Mouse (Mus musculus): ENCODE results near the gene Gpx4. TPM values are rescaled to one million over a fixed set of nuclear protein-coding genes. Genes with fewer than 3 reads are reported as not detected.
A peak's percentile ranks its signal among the peaks of the same experiment; 100 is the strongest.

The Gpx4 gene
- polyA plus RNA-seq, 1 experiment from 2014 or later: 1,519 TPM

DNA sequence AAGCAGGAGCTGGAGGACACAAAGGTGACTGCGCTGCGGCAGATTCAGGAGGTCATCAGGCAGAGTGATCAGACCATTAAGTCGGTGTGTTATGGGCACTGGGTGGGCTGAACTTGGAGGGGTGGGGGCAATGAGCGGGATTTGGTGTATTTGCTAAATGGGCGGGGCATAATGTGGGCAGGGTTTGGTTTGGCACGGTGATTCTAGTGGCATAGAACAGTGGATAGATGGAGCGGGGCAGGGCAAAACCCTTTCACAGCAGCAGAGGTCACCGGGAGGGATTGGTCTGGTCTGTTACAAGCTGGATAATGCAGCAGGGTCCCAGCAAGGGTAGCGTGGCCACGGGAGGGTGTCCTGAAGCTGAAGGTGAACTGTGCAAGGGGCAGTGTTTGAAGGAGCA is 21.5 kb upstream of the Gpx4 start:
- WGBS: 62% methylated on average over 10 of the region's 10 CpGs

DNA sequence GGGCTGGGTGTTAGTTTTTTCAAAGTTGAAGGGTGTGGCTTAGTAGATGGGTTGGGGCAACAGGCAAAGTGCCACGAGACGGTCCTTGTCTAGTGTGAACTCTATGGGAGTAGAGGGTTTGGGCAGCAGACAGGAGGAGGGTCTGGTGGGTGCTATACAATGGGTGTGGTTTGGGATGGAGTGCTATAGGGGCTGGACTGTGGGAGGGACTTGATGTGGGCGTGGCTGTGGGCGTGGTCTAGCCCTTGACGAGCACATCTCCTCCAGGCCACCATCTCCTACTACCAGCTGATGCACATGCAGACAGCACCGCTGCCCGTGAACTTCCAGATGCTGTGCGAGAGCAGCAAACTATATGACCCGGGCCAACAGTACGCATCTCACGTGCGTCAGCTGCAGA is 21.1 kb upstream of the Gpx4 start:
- WGBS: 53% methylated on average over 12 of the region's 12 CpGs
- no peak overlapping the region for H3K27ac ChIP-seq (ENCODE audit: low read depth, low read length)
- H3K27me3 ChIP-seq (replicated peaks; ENCODE audit: control insufficient read depth, insufficient read depth, low read length): no peaks in the 10 kb centered on the region
- H3K9me3 ChIP-seq (ENCODE audit: control insufficient read depth): no peaks in the 10 kb centered on the region
- no peak overlapping the region for H3K4me2 ChIP-seq (replicated peaks; ENCODE audit: low read depth)
- H3K36me3 ChIP-seq (ENCODE audit: control insufficient read depth, insufficient read depth): no peaks in the 10 kb centered on the region
- 0 out of 2 replicates have a peak, but pooled peaks cover 3% of the 10 kb centered on the region for H3K4me1 ChIP-seq (replicated peaks; ENCODE audit: control insufficient read depth, insufficient read depth, low read length)
- no peak for TF ChIP-seq CTCF (IDR thresholded peaks at IDR 0.05; ENCODE audit: low read depth)
- ATAC-seq: no peak
- H3K9ac ChIP-seq (ENCODE audit: low read depth, low read length): no peak overlapping the region
- no peak overlapping the region for H3K4me3 ChIP-seq (ENCODE audit: low read depth, low read length)

More for the DNA sequence above, 21.5 kb upstream of the Gpx4 start:
- TF ChIP-seq CTCF (IDR thresholded peaks at IDR 0.05; ENCODE audit: low read depth): no peak
- H3K9ac ChIP-seq (ENCODE audit: low read depth, low read length): no peak overlapping the region
- H3K4me2 ChIP-seq (replicated peaks; ENCODE audit: low read depth): no peak overlapping the region
- no peak overlapping the region for H3K27ac ChIP-seq (ENCODE audit: low read depth, low read length)
- H3K36me3 ChIP-seq (ENCODE audit: control insufficient read depth, insufficient read depth): no peaks in the 10 kb centered on the region
- no peaks in the 10 kb centered on the region for H3K9me3 ChIP-seq (ENCODE audit: control insufficient read depth)
- no peaks in the 10 kb centered on the region for H3K27me3 ChIP-seq (replicated peaks; ENCODE audit: control insufficient read depth, insufficient read depth, low read length)
- no peak overlapping the region for H3K4me3 ChIP-seq (ENCODE audit: low read depth, low read length)
- 0 out of 2 replicates have a peak, but pooled peaks cover 3% of the 10 kb centered on the region for H3K4me1 ChIP-seq (replicated peaks; ENCODE audit: control insufficient read depth, insufficient read depth, low read length)
- ATAC-seq: no peak

DNA sequence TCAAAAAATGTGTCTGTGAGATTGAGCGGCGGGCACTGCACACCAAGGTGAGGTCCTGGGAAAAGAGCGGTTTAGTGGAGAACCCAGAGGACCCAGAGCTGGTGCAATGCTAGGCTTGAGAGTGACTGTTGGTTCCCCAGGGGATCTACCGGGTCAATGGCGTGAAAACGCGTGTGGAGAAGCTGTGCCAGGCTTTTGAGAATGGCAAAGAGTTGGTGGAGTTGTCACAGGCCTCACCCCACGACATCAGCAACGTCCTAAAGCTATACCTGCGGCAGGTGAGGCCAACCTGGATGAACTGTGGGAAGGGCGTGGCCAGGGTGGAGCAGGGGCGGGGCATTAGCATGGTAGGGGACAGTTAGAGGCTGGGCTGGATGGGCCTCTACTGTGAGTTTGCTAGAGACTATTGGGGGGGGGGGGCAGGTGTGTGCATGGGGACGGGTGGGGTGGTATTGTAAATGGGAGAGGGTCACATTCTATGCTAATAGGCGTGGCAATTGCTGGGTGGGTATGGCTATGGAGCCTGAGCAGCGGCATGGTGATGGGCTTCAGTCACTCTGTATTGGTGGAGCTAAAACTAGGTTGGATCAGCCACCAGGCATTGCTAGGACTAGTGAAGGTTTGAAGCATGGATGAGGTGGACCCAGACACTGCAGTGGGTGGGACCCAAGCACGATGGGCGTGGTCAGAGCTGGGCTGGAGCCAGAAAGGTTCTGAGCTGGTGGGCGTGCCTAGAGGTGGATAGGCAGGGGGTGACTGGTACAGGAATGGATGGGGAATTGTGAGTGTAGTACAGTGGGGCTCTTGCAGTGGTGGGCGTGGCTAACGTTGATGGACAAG is 19.1 kb upstream of the Gpx4 start:
- no peaks in the 10 kb centered on the region for H3K9me3 ChIP-seq (ENCODE audit: control insufficient read depth)
- no peaks in the 10 kb centered on the region for H3K27me3 ChIP-seq (replicated peaks; ENCODE audit: control insufficient read depth, insufficient read depth, low read length)
- ATAC-seq: peak; percentile 25; the same call in 1 of the 2 replicates
- 61% methylated on average over 20 of the region's 20 CpGs for WGBS
- no peak overlapping the region for H3K4me3 ChIP-seq (ENCODE audit: low read depth, low read length)
- H3K36me3 ChIP-seq (ENCODE audit: control insufficient read depth, insufficient read depth): no peaks in the 10 kb centered on the region
- H3K9ac ChIP-seq (ENCODE audit: low read depth, low read length): no peak overlapping the region
- no peak overlapping the region for H3K27ac ChIP-seq (ENCODE audit: low read depth, low read length)
- H3K4me2 ChIP-seq (replicated peaks; ENCODE audit: low read depth): no peak overlapping the region
- 0 out of 2 replicates have a peak, but pooled peaks cover 3% of the 10 kb centered on the region for H3K4me1 ChIP-seq (replicated peaks; ENCODE audit: control insufficient read depth, insufficient read depth, low read length)
- TF ChIP-seq CTCF (IDR thresholded peaks at IDR 0.05; ENCODE audit: low read depth): no peak

DNA sequence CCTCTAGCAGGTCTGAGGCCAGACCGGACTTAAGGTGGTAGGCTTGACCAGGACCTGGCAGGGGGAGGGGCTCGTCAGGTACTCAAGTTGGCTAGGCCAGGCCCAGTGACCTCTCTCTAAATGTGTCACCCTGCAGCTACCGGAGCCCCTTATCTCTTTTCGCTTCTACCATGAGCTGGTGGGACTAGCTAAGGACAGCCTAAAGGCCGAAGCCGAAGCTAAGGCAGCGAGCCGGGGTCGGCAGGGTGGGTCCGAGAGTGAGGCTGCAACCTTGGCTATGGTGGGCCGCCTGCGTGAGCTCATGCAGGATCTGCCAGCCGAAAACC is 18.5 kb upstream of the Gpx4 start:
- Histone ChIP-seq H3K27me3 (replicated peaks; ENCODE audit: control insufficient read depth, insufficient read depth, low read length) (no peaks in the 10 kb centered on the region), H3K36me3 (ENCODE audit: control insufficient read depth, insufficient read depth) (no peaks in the 10 kb centered on the region), H3K4me3 (ENCODE audit: low read depth, low read length) (no peak overlapping the region), H3K27ac (ENCODE audit: low read depth, low read length) (no peak overlapping the region), H3K4me1 (replicated peaks; ENCODE audit: control insufficient read depth, insufficient read depth, low read length) (peaks cover 3% of the 10 kb centered on the region; the same call in 1 of the 2 replicates), H3K4me2 (replicated peaks; ENCODE audit: low read depth) (no peak overlapping the region), H3K9ac (ENCODE audit: low read depth, low read length) (no peak overlapping the region), H3K9me3 (ENCODE audit: control insufficient read depth) (no peaks in the 10 kb centered on the region)
- no peak for TF ChIP-seq CTCF (IDR thresholded peaks at IDR 0.05; ENCODE audit: low read depth)
- WGBS: 92% methylated on average over 13 of the region's 13 CpGs
- no peak for ATAC-seq

DNA sequence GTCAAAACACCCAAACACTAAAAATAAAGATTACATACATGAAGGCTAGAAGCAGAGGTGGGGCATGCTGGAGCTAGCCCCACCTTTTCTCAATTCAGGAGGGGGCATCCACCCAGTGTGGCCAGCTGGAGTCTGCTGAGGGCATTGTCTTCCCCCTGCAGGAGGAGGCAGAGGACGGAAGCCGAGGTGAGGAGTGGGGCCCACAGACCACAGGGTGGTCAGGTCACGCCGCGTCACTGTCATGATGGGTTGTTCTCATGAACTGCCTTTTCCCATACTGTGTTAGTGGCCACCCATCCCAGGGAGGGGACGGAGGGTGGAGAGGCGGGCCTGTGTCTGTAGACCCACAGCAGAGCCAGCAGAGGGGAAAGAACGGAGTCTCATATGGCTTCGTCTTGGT is 16.8 kb upstream of the Gpx4 start:
- H3K4me1 ChIP-seq (replicated peaks; ENCODE audit: control insufficient read depth, insufficient read depth, low read length): peaks cover 6% of the 10 kb centered on the region; the same call in 1 of the 2 replicates
- no peak overlapping the region for H3K9ac ChIP-seq (ENCODE audit: low read depth, low read length)
- H3K4me3 ChIP-seq (ENCODE audit: low read depth, low read length): no peak overlapping the region
- H3K4me2 ChIP-seq (replicated peaks; ENCODE audit: low read depth): no peak overlapping the region
- H3K9me3 ChIP-seq (ENCODE audit: control insufficient read depth): no peaks in the 10 kb centered on the region
- ATAC-seq: no peak
- H3K27me3 ChIP-seq (replicated peaks; ENCODE audit: control insufficient read depth, insufficient read depth, low read length): no peaks in the 10 kb centered on the region
- H3K36me3 ChIP-seq (ENCODE audit: control insufficient read depth, insufficient read depth): peaks cover 2% of the 10 kb centered on the region
- WGBS: 90% methylated on average over 9 of the region's 9 CpGs
- TF ChIP-seq CTCF (IDR thresholded peaks at IDR 0.05; ENCODE audit: low read depth): no peak
- H3K27ac ChIP-seq (ENCODE audit: low read depth, low read length): no peak overlapping the region

DNA sequence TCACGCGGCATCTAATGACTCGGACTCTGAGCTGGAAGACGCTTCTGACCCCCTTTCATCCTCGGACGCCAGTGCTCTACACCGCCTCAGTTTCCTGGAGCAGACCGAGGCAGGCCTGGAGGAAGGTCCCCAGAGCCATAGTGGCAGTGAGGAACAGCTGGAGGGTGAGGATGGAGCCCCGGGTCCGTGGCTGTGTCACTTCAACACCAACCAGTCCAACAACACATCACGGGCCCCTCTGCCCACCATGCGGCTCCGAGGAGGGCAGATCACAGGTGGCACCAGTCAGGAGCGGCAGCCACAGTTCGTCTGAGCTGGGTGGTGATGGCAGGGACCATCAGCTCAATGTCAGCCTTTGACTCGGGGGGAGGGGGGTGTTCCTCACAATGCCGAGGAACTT is 16.2 kb upstream of the Gpx4 start:
- H3K9me3 ChIP-seq (ENCODE audit: control insufficient read depth): no peaks in the 10 kb centered on the region
- H3K9ac ChIP-seq (ENCODE audit: low read depth, low read length): no peak overlapping the region
- H3K4me3 ChIP-seq (ENCODE audit: low read depth, low read length): no peak overlapping the region
- WGBS: 85% methylated on average over 17 of the region's 17 CpGs
- no peak for TF ChIP-seq CTCF (IDR thresholded peaks at IDR 0.05; ENCODE audit: low read depth)
- no peaks in the 10 kb centered on the region for H3K27me3 ChIP-seq (replicated peaks; ENCODE audit: control insufficient read depth, insufficient read depth, low read length)
- H3K4me1 ChIP-seq (replicated peaks; ENCODE audit: control insufficient read depth, insufficient read depth, low read length): peaks cover 6% of the 10 kb centered on the region; the same call in 1 of the 2 replicates
- no peak overlapping the region for H3K4me2 ChIP-seq (replicated peaks; ENCODE audit: low read depth)
- H3K27ac ChIP-seq (ENCODE audit: low read depth, low read length): no peak overlapping the region
- no peak for ATAC-seq
- H3K36me3 ChIP-seq (ENCODE audit: control insufficient read depth, insufficient read depth): peaks cover 7% of the 10 kb centered on the region

All from intestine, postnatal 0 days (tissue).